Mouse (Mus musculus): ENCODE data around the gene Adipoq. TPM values are rescaled to one million over a fixed set of nuclear protein-coding genes. Genes with fewer than 3 reads are reported as not detected.

Gene Adipoq
- total RNA-seq, 1 experiment = 0.22 TPM

GRCm38 (mm10) chr16:23136406-23136970, 9.8 kb upstream of the Adipoq start:
- Histone ChIP-seq H3K4me3 (ENCODE audit: insufficient read depth in 1 of 2, low read depth in 1 of 2, low read length in 2 of 2, poor library complexity in 1 of 2, severe bottlenecking in 1 of 2) (no peak overlapping the region), H3K4me1 (ENCODE audit: control insufficient read depth in 2 of 2, insufficient read depth in 2 of 2, low read length in 2 of 2, poor library complexity in 1 of 2) (no peaks in the 10 kb centered on the region), H3K9me3 (ENCODE audit: control insufficient read depth, insufficient read depth, low read depth, low read length) (no peaks in the 10 kb centered on the region), H3K27ac (ENCODE audit: insufficient read depth, low read depth, low read length, poor library complexity, severe bottlenecking) (no peak overlapping the region), H3K36me3 (ENCODE audit: control insufficient read depth, insufficient read depth, low read length, poor library complexity, severe bottlenecking) (no peaks in the 10 kb centered on the region), H3K9ac (ENCODE audit: insufficient read depth, low read depth, low read length, poor library complexity, severe bottlenecking) (no peak overlapping the region)
- in situ Hi-C loops (cut with MboI; ENCODE audit: low sequenced_read_pairs in 2 of 2, unreplicated experiment in 2 of 2) = loop anchor here in 1 of 2 experiments (5.0 kb wide), 1 partner anchor 49 kb away; no protein-coding TSS in a partner anchor
- no peak for DNase-seq (ENCODE audit: low read depth, low spot score)
- TF ChIP-seq CHD2 (IDR thresholded peaks at IDR 0.05; ENCODE audit: low read depth, low read length) (no peak), ZNF384 (IDR thresholded peaks at IDR 0.05; ENCODE audit: low read depth, low read length) (no peak), HCFC1 (IDR thresholded peaks at IDR 0.05; ENCODE audit: borderline replicate concordance, insufficient read depth, low read length) (no peak), ZC3H11A (IDR thresholded peaks at IDR 0.05; ENCODE audit: borderline replicate concordance, low read depth, low read length) (no peak), MAFK (IDR thresholded peaks at IDR 0.05; ENCODE audit: insufficient read depth, low read depth, low read length) (no peak)

- Histone ChIP-seq H3K9ac (ENCODE audit: insufficient read depth, low read depth, low read length, poor library complexity, severe bottlenecking) (no peak overlapping the region), H3K4me1 (ENCODE audit: control insufficient read depth in 2 of 2, insufficient read depth in 2 of 2, low read length in 2 of 2, poor library complexity in 1 of 2) (no peaks in the 10 kb centered on the region), H3K4me3 (ENCODE audit: insufficient read depth in 1 of 2, low read depth in 1 of 2, low read length in 2 of 2, poor library complexity in 1 of 2, severe bottlenecking in 1 of 2) (no peak overlapping the region), H3K36me3 (ENCODE audit: control insufficient read depth, insufficient read depth, low read length, poor library complexity, severe bottlenecking) (no peaks in the 10 kb centered on the region), H3K9me3 (ENCODE audit: control insufficient read depth, insufficient read depth, low read depth, low read length) (no peaks in the 10 kb centered on the region), H3K27ac (ENCODE audit: insufficient read depth, low read depth, low read length, poor library complexity, severe bottlenecking) (no peak overlapping the region)
- TF ChIP-seq HCFC1 (IDR thresholded peaks at IDR 0.05; ENCODE audit: borderline replicate concordance, insufficient read depth, low read length) = no peak
- TF ChIP-seq ZC3H11A (IDR thresholded peaks at IDR 0.05; ENCODE audit: borderline replicate concordance, low read depth, low read length) = no peak
- TF ChIP-seq MAFK (IDR thresholded peaks at IDR 0.05; ENCODE audit: insufficient read depth, low read depth, low read length) = no peak
- no peak for TF ChIP-seq CHD2 (IDR thresholded peaks at IDR 0.05; ENCODE audit: low read depth, low read length)
- TF ChIP-seq ZNF384 (IDR thresholded peaks at IDR 0.05; ENCODE audit: low read depth, low read length) = no peak
- in situ Hi-C loops (cut with MboI; ENCODE audit: low sequenced_read_pairs in 2 of 2, unreplicated experiment in 2 of 2) = no loop called here
- DNase-seq (ENCODE audit: low read depth, low spot score) = no peak
Observed at GRCm38 (mm10) chr16:23140911-23141310, 5.4 kb upstream of the Adipoq start.

GRCm38 (mm10) chr16:23144326-23144725, 2.0 kb upstream of the Adipoq start:
- H3K27ac ChIP-seq (ENCODE audit: insufficient read depth, low read depth, low read length, poor library complexity, severe bottlenecking) = no peak overlapping the region
- in situ Hi-C loops (cut with MboI; ENCODE audit: low sequenced_read_pairs in 2 of 2, unreplicated experiment in 2 of 2) = no loop called here
- H3K9me3 ChIP-seq (ENCODE audit: control insufficient read depth, insufficient read depth, low read depth, low read length) = no peaks in the 10 kb centered on the region
- no peak for DNase-seq (ENCODE audit: low read depth, low spot score)
- no peaks in the 10 kb centered on the region for H3K4me1 ChIP-seq (ENCODE audit: control insufficient read depth in 2 of 2, insufficient read depth in 2 of 2, low read length in 2 of 2, poor library complexity in 1 of 2)
- TF ChIP-seq CHD2 (IDR thresholded peaks at IDR 0.05; ENCODE audit: low read depth, low read length) = no peak
- no peak for TF ChIP-seq MAFK (IDR thresholded peaks at IDR 0.05; ENCODE audit: insufficient read depth, low read depth, low read length)
- TF ChIP-seq ZC3H11A (IDR thresholded peaks at IDR 0.05; ENCODE audit: borderline replicate concordance, low read depth, low read length) = no peak
- TF ChIP-seq HCFC1 (IDR thresholded peaks at IDR 0.05; ENCODE audit: borderline replicate concordance, insufficient read depth, low read length) = no peak
- TF ChIP-seq ZNF384 (IDR thresholded peaks at IDR 0.05; ENCODE audit: low read depth, low read length) = no peak
- no peak overlapping the region for H3K4me3 ChIP-seq (ENCODE audit: insufficient read depth in 1 of 2, low read depth in 1 of 2, low read length in 2 of 2, poor library complexity in 1 of 2, severe bottlenecking in 1 of 2)
- H3K9ac ChIP-seq (ENCODE audit: insufficient read depth, low read depth, low read length, poor library complexity, severe bottlenecking) = no peak overlapping the region
- H3K36me3 ChIP-seq (ENCODE audit: control insufficient read depth, insufficient read depth, low read length, poor library complexity, severe bottlenecking) = no peaks in the 10 kb centered on the region

GRCm38 (mm10) chr16:23145211-23145610, 1.1 kb upstream of the Adipoq start:
- Histone ChIP-seq H3K27ac (ENCODE audit: insufficient read depth, low read depth, low read length, poor library complexity, severe bottlenecking) (no peak overlapping the region), H3K9me3 (ENCODE audit: control insufficient read depth, insufficient read depth, low read depth, low read length) (no peaks in the 10 kb centered on the region), H3K4me1 (ENCODE audit: control insufficient read depth in 2 of 2, insufficient read depth in 2 of 2, low read length in 2 of 2, poor library complexity in 1 of 2) (no peaks in the 10 kb centered on the region), H3K4me3 (ENCODE audit: insufficient read depth in 1 of 2, low read depth in 1 of 2, low read length in 2 of 2, poor library complexity in 1 of 2, severe bottlenecking in 1 of 2) (no peak overlapping the region), H3K36me3 (ENCODE audit: control insufficient read depth, insufficient read depth, low read length, poor library complexity, severe bottlenecking) (no peaks in the 10 kb centered on the region), H3K9ac (ENCODE audit: insufficient read depth, low read depth, low read length, poor library complexity, severe bottlenecking) (no peak overlapping the region)
- DNase-seq (ENCODE audit: low read depth, low spot score) = no peak
- TF ChIP-seq CHD2 (IDR thresholded peaks at IDR 0.05; ENCODE audit: low read depth, low read length) (no peak), MAFK (IDR thresholded peaks at IDR 0.05; ENCODE audit: insufficient read depth, low read depth, low read length) (no peak), ZNF384 (IDR thresholded peaks at IDR 0.05; ENCODE audit: low read depth, low read length) (no peak), HCFC1 (IDR thresholded peaks at IDR 0.05; ENCODE audit: borderline replicate concordance, insufficient read depth, low read length) (no peak), ZC3H11A (IDR thresholded peaks at IDR 0.05; ENCODE audit: borderline replicate concordance, low read depth, low read length) (no peak)
- in situ Hi-C loops (cut with MboI; ENCODE audit: low sequenced_read_pairs in 2 of 2, unreplicated experiment in 2 of 2) = no loop called here

Measured in ES-E14 (cell line).